Mouse (Mus musculus) liver, embryonic 14.5 days (tissue): ENCODE measurements around the gene BC030870. TPM values are rescaled to one million over a fixed set of nuclear protein-coding genes. Genes with fewer than 3 reads are reported as not detected.

Experiments used
- ATAC-seq: fragments of 200-750 bp; cut with Nextera tagmentation; 2 replicates; pipeline ENCODE4 v1.8.0; 2017; ENCODE audit warnings: moderate number of reproducible peaks, mild to moderate bottlenecking, moderate library complexity; ENCODE audit not compliant: insufficient read depth
- DNase-seq, 3 experiments: peaks; one replicate each; pipeline ENCODE4 v3.0.0-alpha.2; 2012 to 2013; ENCODE audit warnings: low read depth in 3 of 3, low spot score in 3 of 3
- H3K27ac ChIP-seq: fragments of 300-500 bp; sonication (generic); 2 replicates; pipeline ENCODE4 v1.5.1; 2014; ENCODE audit warnings: moderate library complexity, mild to moderate bottlenecking, control low read depth, inconsistent platforms
- H3K27me3 ChIP-seq: fragments of 300-500 bp; sonication (generic); 2 replicates; pipeline ENCODE4 v1.6.1; 2014; ENCODE audit warnings: mild to moderate bottlenecking, low read length, moderate library complexity; ENCODE audit not compliant: control insufficient read depth, insufficient read depth
- H3K36me3 ChIP-seq: fragments of 300-500 bp; sonication (generic); replicated peaks from 2 replicates; pipeline ENCODE4 v1.6.1; 2014; ENCODE audit warnings: low read depth; ENCODE audit not compliant: control insufficient read depth, insufficient read depth
- H3K4me1 ChIP-seq, 2 experiments: fragments of 200-500 bp in 1 of 2; fragments of 300-500 bp in 1 of 2; sonication (generic) in 1 of 2; replicated peaks; 2 replicates each; pipeline ENCODE4 v1.6.1; 2012 to 2014; ENCODE audit warnings: antibody characterized with exemption in 1 of 2, inconsistent platforms in 1 of 2, low read length in 1 of 2; ENCODE audit not compliant: control insufficient read depth in 2 of 2, insufficient read depth in 2 of 2
- H3K4me2 ChIP-seq: fragments of 300-500 bp; sonication (generic); 2 replicates; pipeline ENCODE4 v1.6.1; 2014; ENCODE audit warnings: low read depth, mild to moderate bottlenecking, control low read depth, moderate library complexity
- H3K4me3 ChIP-seq, 2 experiments: fragments of 200-500 bp in 1 of 2; fragments of 300-500 bp in 1 of 2; sonication (generic) in 1 of 2; 2 replicates each; pipeline ENCODE4 v1.5.1; 2012 to 2014; ENCODE audit warnings: low read depth in 2 of 2, low read length in 2 of 2, mild to moderate bottlenecking in 2 of 2, control low read depth in 1 of 2, inconsistent platforms in 1 of 2, moderate library complexity in 1 of 2; ENCODE audit not compliant: insufficient read depth in 1 of 2
- H3K9ac ChIP-seq: fragments of 300-500 bp; sonication (generic); replicated peaks from 2 replicates; pipeline ENCODE4 v1.6.1; 2014; ENCODE audit warnings: mild to moderate bottlenecking, control low read depth, moderate library complexity
- H3K9me3 ChIP-seq: fragments of 300-500 bp; sonication (generic); 2 replicates; pipeline ENCODE4 v1.6.1; 2016; ENCODE audit warnings: low read length, mixed read lengths; ENCODE audit not compliant: control insufficient read depth
- CTCF ChIP-seq: IDR thresholded peaks from 2 replicates; pipeline ENCODE4 v1.5.1; 2016; ENCODE audit warnings: antibody characterized with exemption, low read depth, control low read depth
- EP300 ChIP-seq: IDR thresholded peaks from 2 replicates; pipeline ENCODE4 v1.6.1; 2016; ENCODE audit warnings: antibody characterized with exemption, low read depth
- WGBS: fragments of 180-500 bp; shearing (Covaris S2); extraction: QIAGEN DNeasy Blood & Tissue Kit; methylation state at CpG from one replicate; pipeline ENCODE4 v1.1.7; 2014; ENCODE audit not compliant: insufficient replicate concordance; 5-methylcytosine and 5-hydroxymethylcytosine counted together
- polyA plus RNA-seq, 2 experiments: library from polyadenylated mRNA; depleted of rRNA in 1 of 2; stranded (reverse) in 1 of 2; unstranded in 1 of 2; fragments of >200 nt; fragmentation: Nextera tagmentation in 1 of 2; extraction: Ambion mirVana in 1 of 2; gene quantifications; 2 replicates each; pipeline versions ENCODE4 v1.2.1 to v1.2.3; 2012 to 2014

BC030870 gene
- polyA plus RNA-seq, 2 experiments = 0.02 TPM; not detected in 1

- H3K27me3 ChIP-seq = no peaks in the 10 kb centered on the region
- H3K27ac ChIP-seq = no peak overlapping the region
- 46% methylated on average over 10 of the region's 10 CpGs for WGBS
- no peak for TF ChIP-seq CTCF
- H3K4me1 ChIP-seq = no peaks in the 10 kb centered on the region
- no peak overlapping the region for H3K4me3 ChIP-seq
- H3K9me3 ChIP-seq = no peaks in the 10 kb centered on the region
- H3K36me3 ChIP-seq = no peaks in the 10 kb centered on the region
- H3K4me2 ChIP-seq = no peak overlapping the region
- ATAC-seq (no peak), DNase-seq (no peak)
- no peak overlapping the region for H3K9ac ChIP-seq
These were observed 61.5 kb downstream of the BC030870 start for GRCm38 (mm10) chr8:65067694-65068472.

DNA sequence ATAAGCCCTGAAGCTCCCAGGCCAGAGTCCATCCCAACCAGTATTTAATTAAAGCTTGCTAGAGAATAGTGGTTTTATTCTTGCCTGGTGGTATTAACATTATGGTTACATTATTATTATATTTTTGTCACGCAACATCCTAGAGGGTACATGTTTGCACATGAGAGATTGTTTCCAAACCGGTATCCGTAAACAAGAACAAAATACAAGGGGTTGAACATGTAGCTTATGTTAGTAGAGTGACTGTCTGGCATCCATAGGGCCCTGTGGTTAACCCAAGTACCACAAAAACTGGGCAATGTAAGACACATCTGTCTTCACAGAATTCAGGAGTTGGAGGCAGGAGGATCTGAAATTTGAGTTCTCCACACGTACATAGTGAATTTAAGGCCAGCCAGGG lies 62.3 kb downstream of the BC030870 start:
- no peak overlapping the region for H3K9ac ChIP-seq
- H3K4me3 ChIP-seq = no peak overlapping the region
- ATAC-seq (no peak), DNase-seq (no peak)
- no peaks in the 10 kb centered on the region for H3K36me3 ChIP-seq
- H3K27ac ChIP-seq = no peak overlapping the region
- 69% methylated on average over 4 of the region's 4 CpGs for WGBS
- H3K4me2 ChIP-seq = no peak overlapping the region
- H3K27me3 ChIP-seq = no peaks in the 10 kb centered on the region
- no peaks in the 10 kb centered on the region for H3K4me1 ChIP-seq
- no peaks in the 10 kb centered on the region for H3K9me3 ChIP-seq
- TF ChIP-seq EP300 (no peak), CTCF (no peak)

GRCm38 (mm10) chr8:65065622-65066021 lies 63.7 kb downstream of the BC030870 start:
- TF ChIP-seq EP300 = no peak
- no peak for TF ChIP-seq CTCF
- ATAC-seq (no peak), DNase-seq (no peak)
- Histone ChIP-seq H3K4me2 (no peak overlapping the region), H3K36me3 (no peaks in the 10 kb centered on the region), H3K4me3 (no peak overlapping the region), H3K9ac (no peak overlapping the region), H3K27ac (no peak overlapping the region), H3K4me1 (no peaks in the 10 kb centered on the region), H3K27me3 (no peaks in the 10 kb centered on the region), H3K9me3 (no peaks in the 10 kb centered on the region)
- 79% methylated on average over 3 of the region's 3 CpGs for WGBS

- Histone ChIP-seq H3K27ac (no peak overlapping the region), H3K9me3 (no peaks in the 10 kb centered on the region), H3K9ac (no peak overlapping the region), H3K36me3 (no peaks in the 10 kb centered on the region), H3K4me3 (no peak overlapping the region), H3K27me3 (no peaks in the 10 kb centered on the region), H3K4me2 (no peak overlapping the region), H3K4me1 (no peaks in the 10 kb centered on the region)
- ATAC-seq = no peak
- WGBS = 39% methylated on average over 2 of the region's 2 CpGs
- TF ChIP-seq CTCF (no peak), EP300 (no peak)
- DNase-seq = no peak
These were observed 65.3 kb downstream of the BC030870 start for GRCm38 (mm10) chr8:65064071-65064470.

- Histone ChIP-seq H3K27me3 (no peaks in the 10 kb centered on the region), H3K4me1 (no peaks in the 10 kb centered on the region), H3K9ac (no peak overlapping the region), H3K27ac (no peak overlapping the region), H3K4me3 (no peak overlapping the region), H3K36me3 (no peaks in the 10 kb centered on the region), H3K4me2 (no peak overlapping the region), H3K9me3 (no peaks in the 10 kb centered on the region)
- no peak for TF ChIP-seq CTCF
- no peak for TF ChIP-seq EP300
- DNase-seq (no peak), ATAC-seq (no peak)
- WGBS = 55% methylated on average over 4 of the region's 4 CpGs
These were observed 67.2 kb downstream of the BC030870 start for GRCm38 (mm10) chr8:65062195-65062594.
